Mouse (Mus musculus) small intestine, adult 2 months (tissue): ENCODE measurements around the gene Tbca.

Experiments
- CTCF ChIP-seq: fragments of 200-500 bp; IDR thresholded peaks from 2 replicates; pipeline ENCODE4 v1.5.1; 2012; ENCODE audit warnings: low read depth, mild to moderate bottlenecking, control low read depth, inconsistent platforms, low read length, moderate library complexity, mixed read lengths; ENCODE audit not compliant: insufficient replicate concordance, insufficient read length; ENCODE audit errors: extremely low read depth
- POLR2A ChIP-seq: fragments of 200-500 bp; IDR thresholded peaks from 2 replicates; pipeline ENCODE4 v1.6.1; 2012; ENCODE audit warnings: low read depth, mild to moderate bottlenecking, control low read depth, inconsistent platforms, low read length, moderate library complexity

DNA sequence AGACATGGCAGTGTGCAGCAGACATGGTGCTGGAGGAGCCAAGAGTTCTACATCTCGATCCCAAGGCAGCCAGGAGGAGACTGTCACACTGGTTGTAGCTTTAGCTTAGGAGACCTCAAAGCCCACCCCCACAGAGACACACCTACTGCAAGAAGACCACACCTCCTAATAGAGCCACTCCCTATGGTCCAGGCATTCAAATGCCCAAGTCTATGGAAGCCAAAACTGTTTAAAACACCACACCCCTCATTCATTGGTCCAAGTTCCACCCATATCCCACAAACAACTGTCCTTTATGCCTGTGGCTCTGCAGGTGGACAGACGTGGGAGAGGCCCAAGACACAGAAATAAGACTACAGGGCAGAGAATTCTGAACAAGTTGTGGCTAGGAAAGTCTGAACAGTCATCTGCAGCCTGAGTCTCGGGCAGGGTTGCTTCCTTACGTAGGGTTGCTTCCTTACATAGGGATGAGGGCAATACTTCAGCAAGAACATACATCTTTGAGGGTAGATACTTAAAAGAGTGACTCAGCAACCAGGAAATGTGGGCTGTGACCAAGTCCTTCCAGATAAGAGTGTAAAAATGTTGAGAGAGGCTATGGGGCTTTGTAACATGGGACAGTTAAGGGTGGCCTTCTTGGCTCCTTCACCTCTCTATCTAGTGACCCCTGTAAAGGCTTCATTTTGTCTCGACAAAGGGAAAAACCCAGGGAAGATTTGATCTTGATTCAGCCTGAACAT is 74.0 kb downstream of the Tbca start:
- TF ChIP-seq CTCF (no peak), POLR2A (no peak)
